Mouse (Mus musculus) midbrain, embryonic 14.5 days (tissue): ENCODE data around the gene Piezo1. TPM values are rescaled to one million over a fixed set of nuclear protein-coding genes. Genes with fewer than 3 reads are reported as not detected.
A peak's percentile ranks its signal among the peaks of the same experiment; 100 is the strongest.

Experiments used
- ATAC-seq: fragments of 200-750 bp; cut with Nextera tagmentation; 2 replicates; pipeline ENCODE4 v1.8.0; 2017; ENCODE audit warnings: moderate number of reproducible peaks, moderate library complexity; ENCODE audit not compliant: low FRiP score, low TSS enrichment
- DNase-seq: peaks from one replicate; pipeline ENCODE4 v3.0.0-alpha.2; 2015
- H3K27ac ChIP-seq: fragments of 300-500 bp; sonication (generic); replicated peaks from 2 replicates; pipeline ENCODE4 v1.5.1; 2014; ENCODE audit warnings: mild to moderate bottlenecking, low read depth, low read length, moderate library complexity
- H3K27me3 ChIP-seq: fragments of 300-500 bp; sonication (generic); 2 replicates; pipeline ENCODE4 v1.6.1; 2014; ENCODE audit warnings: low read length, control low read depth, mixed read lengths; ENCODE audit not compliant: control insufficient read depth, insufficient read depth
- H3K36me3 ChIP-seq: fragments of 300-500 bp; sonication (generic); 2 replicates; pipeline ENCODE4 v1.6.1; 2014; ENCODE audit warnings: low read length, control low read depth; ENCODE audit not compliant: control insufficient read depth, insufficient read depth
- H3K4me1 ChIP-seq: fragments of 300-500 bp; sonication (generic); 2 replicates; pipeline ENCODE4 v1.6.1; 2014; ENCODE audit warnings: mild to moderate bottlenecking, antibody characterized with exemption, low read length, control low read depth; ENCODE audit not compliant: control insufficient read depth, insufficient read depth
- H3K4me2 ChIP-seq: fragments of 300-500 bp; sonication (generic); 2 replicates; pipeline ENCODE4 v1.6.1; 2014; ENCODE audit warnings: mild to moderate bottlenecking, low read length, moderate library complexity
- H3K4me3 ChIP-seq: fragments of 300-500 bp; sonication (generic); replicated peaks from 2 replicates; pipeline ENCODE4 v1.5.1; 2014; ENCODE audit warnings: low read depth, low read length
- H3K9ac ChIP-seq: fragments of 300-500 bp; sonication (generic); replicated peaks from 2 replicates; pipeline ENCODE4 v1.6.1; 2014; ENCODE audit warnings: mild to moderate bottlenecking, low read length, moderate library complexity
- H3K9me3 ChIP-seq: fragments of 300-500 bp; sonication (generic); 2 replicates; pipeline ENCODE4 v1.6.1; 2016; ENCODE audit warnings: low read length, control low read depth, mixed read lengths; ENCODE audit not compliant: control insufficient read depth
- WGBS: fragments of 180-500 bp; shearing (Covaris S2); extraction: QIAGEN DNeasy Blood & Tissue Kit; methylation state at CpG from one replicate; pipeline ENCODE4 v1.1.7; 2014; 5-methylcytosine and 5-hydroxymethylcytosine counted together
- polyA plus RNA-seq: library from polyadenylated mRNA; unstranded; fragments of >200 nt; fragmentation: Nextera tagmentation; extraction: Ambion mirVana; gene quantifications from 2 replicates; pipeline ENCODE4 v1.2.1, GENCODE M21; 2014

Gene Piezo1
- polyA plus RNA-seq = 1.0 and 4.6 TPM in 2 replicates

- peak; percentile 71 for DNase-seq
- Histone ChIP-seq H3K4me3 (peak within 1 kb of the TSS; percentile 45), H3K27ac (no peak within 1 kb of the TSS), H3K4me1 (peaks cover 7% of the 10 kb centered on the region; the same call in 1 of the 2 replicates), H3K9me3 (no peaks in the 10 kb centered on the region), H3K36me3 (no peaks in the 10 kb centered on the region), H3K4me2 (peak within 1 kb of the TSS; percentile 80), H3K9ac (peak within 1 kb of the TSS; percentile 49), H3K27me3 (peaks cover 26% of the 10 kb centered on the region)
- 11% methylated on average over 56 of the region's 56 CpGs for WGBS
- ATAC-seq = no peak
Measured at GRCm38 (mm10) chr8:122551265-122552051, at the start of gene Piezo1. Piezo1 (minus strand) TSS chr8:122551329.

- DNase-seq = no peak
- Histone ChIP-seq H3K36me3 (no peaks in the 10 kb centered on the region), H3K27me3 (no peaks in the 10 kb centered on the region), H3K27ac (no peak overlapping the region), H3K4me1 (no peaks in the 10 kb centered on the region), H3K4me3 (no peak overlapping the region), H3K4me2 (no peak overlapping the region), H3K9me3 (no peaks in the 10 kb centered on the region), H3K9ac (no peak overlapping the region)
- ATAC-seq = no peak
- 91% methylated on average over 9 of the region's 9 CpGs for WGBS
Measured at GRCm38 (mm10) chr8:122600666-122601065, 49.5 kb upstream of the Piezo1 start.

GRCm38 (mm10) chr8:122596031-122596430 lies 44.9 kb upstream of the Piezo1 start:
- WGBS = 49% methylated on average over 4 of the region's 4 CpGs

GRCm38 (mm10) chr8:122593783-122594507 lies 42.8 kb upstream of the Piezo1 start:
- Histone ChIP-seq H3K27ac (no peak overlapping the region), H3K36me3 (peaks cover 7% of the 10 kb centered on the region; the same call in 1 of the 2 replicates), H3K4me1 (no peaks in the 10 kb centered on the region), H3K4me3 (no peak overlapping the region), H3K27me3 (no peaks in the 10 kb centered on the region), H3K4me2 (no peak overlapping the region), H3K9ac (no peak overlapping the region), H3K9me3 (no peaks in the 10 kb centered on the region)
- ATAC-seq (no peak), DNase-seq (no peak)
- WGBS = 77% methylated on average over 19 of the region's 19 CpGs

More at GRCm38 (mm10) chr8:122596031-122596430, 44.9 kb upstream of the Piezo1 start:
- no peaks in the 10 kb centered on the region for H3K27me3 ChIP-seq
- no peak overlapping the region for H3K4me3 ChIP-seq
- no peak for ATAC-seq
- H3K36me3 ChIP-seq = peaks cover 7% of the 10 kb centered on the region; the same call in 1 of the 2 replicates
- DNase-seq = no peak
- H3K4me2 ChIP-seq = no peak overlapping the region
- H3K9ac ChIP-seq = no peak overlapping the region
- no peaks in the 10 kb centered on the region for H3K9me3 ChIP-seq
- H3K4me1 ChIP-seq = no peaks in the 10 kb centered on the region
- no peak overlapping the region for H3K27ac ChIP-seq

GRCm38 (mm10) chr8:122593240-122593639 lies 42.1 kb upstream of the Piezo1 start:
- no peak overlapping the region for H3K9ac ChIP-seq
- H3K36me3 ChIP-seq = peaks cover 7% of the 10 kb centered on the region; the same call in 1 of the 2 replicates
- no peak overlapping the region for H3K4me2 ChIP-seq
- no peaks in the 10 kb centered on the region for H3K4me1 ChIP-seq
- no peaks in the 10 kb centered on the region for H3K27me3 ChIP-seq
- H3K27ac ChIP-seq = no peak overlapping the region
- H3K4me3 ChIP-seq = no peak overlapping the region
- DNase-seq (no peak), ATAC-seq (no peak)
- WGBS = 78% methylated on average over 12 of the region's 12 CpGs
- H3K9me3 ChIP-seq = no peaks in the 10 kb centered on the region

GRCm38 (mm10) chr8:122586749-122587148 lies 35.6 kb upstream of the Piezo1 start:
- Histone ChIP-seq H3K4me2 (no peak overlapping the region), H3K27ac (no peak overlapping the region), H3K9me3 (no peaks in the 10 kb centered on the region), H3K4me1 (no peaks in the 10 kb centered on the region), H3K9ac (no peak overlapping the region), H3K27me3 (no peaks in the 10 kb centered on the region), H3K36me3 (no peaks in the 10 kb centered on the region), H3K4me3 (no peak overlapping the region)
- ATAC-seq (no peak), DNase-seq (no peak)
- 90% methylated on average over 10 of the region's 10 CpGs for WGBS

- peak; percentile 50 for DNase-seq
Measured at GRCm38 (mm10) chr8:122586171-122586570, 35.0 kb upstream of the Piezo1 start.

GRCm38 (mm10) chr8:122585411-122585891 lies 34.3 kb upstream of the Piezo1 start:
- 78% methylated on average over 14 of the region's 14 CpGs for WGBS

More at GRCm38 (mm10) chr8:122586171-122586570, 35.0 kb upstream of the Piezo1 start:
- ATAC-seq = no peak
- no peaks in the 10 kb centered on the region for H3K4me1 ChIP-seq
- H3K27me3 ChIP-seq = no peaks in the 10 kb centered on the region
- H3K27ac ChIP-seq = no peak overlapping the region
- WGBS = 56% methylated on average over 7 of the region's 7 CpGs
- no peak overlapping the region for H3K9ac ChIP-seq
- no peak overlapping the region for H3K4me2 ChIP-seq
- H3K36me3 ChIP-seq = no peaks in the 10 kb centered on the region
- H3K4me3 ChIP-seq = no peak overlapping the region
- no peaks in the 10 kb centered on the region for H3K9me3 ChIP-seq

More at GRCm38 (mm10) chr8:122585411-122585891, 34.3 kb upstream of the Piezo1 start:
- no peaks in the 10 kb centered on the region for H3K9me3 ChIP-seq
- no peaks in the 10 kb centered on the region for H3K4me1 ChIP-seq
- H3K27ac ChIP-seq = no peak overlapping the region
- no peak overlapping the region for H3K4me3 ChIP-seq
- no peak for ATAC-seq
- no peak overlapping the region for H3K4me2 ChIP-seq
- no peak overlapping the region for H3K9ac ChIP-seq
- no peaks in the 10 kb centered on the region for H3K36me3 ChIP-seq
- H3K27me3 ChIP-seq = no peaks in the 10 kb centered on the region
- DNase-seq = no peak
